Mouse (Mus musculus): ENCODE data around the gene Nfix.
A peak's percentile ranks its signal among the peaks of the same experiment; 100 is the strongest.

Nfix gene

DNA sequence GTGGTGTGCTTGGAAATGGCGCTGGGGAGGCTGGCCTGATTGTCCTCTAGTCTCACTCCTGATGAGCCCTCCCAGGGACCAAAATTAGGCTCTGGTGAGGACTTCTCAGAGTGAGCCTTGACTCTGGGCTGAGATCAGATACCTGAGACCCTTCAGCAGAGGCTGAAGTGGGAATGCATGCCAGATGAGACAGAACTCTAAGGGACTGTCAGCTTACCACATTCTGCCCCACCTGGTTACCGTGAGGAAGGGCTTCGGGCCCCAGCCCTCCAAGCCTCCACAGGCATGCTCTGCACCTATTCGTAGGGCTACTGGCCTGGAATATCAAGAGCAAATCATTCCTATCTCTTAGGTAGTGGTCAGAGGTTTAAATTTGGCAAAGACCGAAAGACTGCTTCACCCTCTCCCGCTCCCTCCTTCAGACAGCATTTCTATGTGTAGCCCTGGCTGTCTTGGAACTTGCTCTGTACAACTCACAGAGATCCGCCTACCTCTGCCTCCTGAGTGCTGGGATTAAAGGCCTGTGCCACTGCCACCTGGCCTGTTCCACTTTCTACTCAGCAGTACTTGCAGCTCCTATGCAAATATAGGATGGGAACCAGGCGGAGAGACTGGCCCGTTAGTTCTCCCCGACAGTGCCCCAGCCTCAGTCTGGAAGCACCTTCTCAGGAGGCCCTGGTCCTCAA, 61.3 kb downstream of the Nfix start:
- no peak for DNase-seq (ENCODE audit: low read depth, low spot score)

DNA sequence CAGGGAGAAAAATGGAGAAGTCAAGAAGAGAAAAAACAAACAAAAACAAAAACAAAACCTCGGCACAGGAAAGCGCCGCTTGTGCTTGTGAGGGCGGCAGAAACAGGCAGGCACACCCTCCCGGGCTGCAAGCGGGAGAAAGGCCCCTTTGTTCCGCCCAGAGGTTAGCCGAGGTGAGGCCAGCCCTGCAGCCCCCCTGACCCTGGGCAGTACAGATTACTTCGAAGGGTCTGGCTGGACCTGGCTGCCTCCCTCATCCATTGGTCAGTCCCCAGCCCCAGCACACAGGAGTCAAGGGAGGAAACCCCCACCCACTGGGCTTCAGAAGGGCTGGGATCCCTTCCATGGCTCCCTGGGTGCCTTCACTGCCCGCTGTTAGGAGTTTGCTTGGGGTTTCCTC, 61.9 kb downstream of the Nfix start:
- no peak for DNase-seq (ENCODE audit: low read depth, low spot score)

DNA sequence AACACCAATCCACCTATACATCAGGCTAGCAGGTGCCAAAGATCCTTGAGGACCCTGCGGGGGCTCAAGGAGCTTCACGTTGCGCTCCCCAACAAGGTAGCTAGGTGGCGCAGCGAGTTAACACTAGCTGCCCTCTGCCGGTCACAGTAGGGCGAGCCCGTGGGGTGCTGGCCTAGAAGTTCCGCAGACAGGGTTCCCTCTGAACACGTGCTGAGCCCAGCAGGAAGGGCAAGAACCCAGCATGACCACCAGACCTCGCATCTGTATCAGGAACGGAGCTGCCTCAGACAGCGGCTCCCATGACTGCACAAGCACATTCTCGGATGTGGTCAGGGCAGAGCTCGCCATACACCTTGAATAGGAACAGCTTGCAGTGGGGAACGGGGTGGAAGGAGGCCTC, 62.5 kb downstream of the Nfix start:
- no peak for DNase-seq (ENCODE audit: low read depth, low spot score)

DNA sequence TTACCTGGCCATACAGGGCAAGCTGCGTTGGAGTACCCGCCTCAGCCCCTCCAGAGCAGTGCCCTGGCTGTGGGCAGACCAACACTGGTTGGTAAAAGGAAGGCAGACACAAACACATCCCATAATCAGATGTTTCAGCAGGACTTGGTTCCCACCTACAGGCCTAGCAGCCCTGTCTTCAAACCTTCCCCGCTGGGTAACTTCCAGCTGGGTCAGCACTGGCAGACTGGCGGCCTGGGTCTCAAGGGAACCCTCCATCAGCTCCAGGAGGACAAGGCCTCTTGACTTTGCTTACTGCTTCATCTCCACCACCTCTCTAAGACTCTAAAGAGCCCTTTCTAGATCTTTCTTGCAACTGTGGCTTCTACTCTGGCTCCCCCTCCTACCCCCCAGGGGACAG, 63.6 kb downstream of the Nfix start:
- DNase-seq (ENCODE audit: low read depth, low spot score), result no peak

DNA sequence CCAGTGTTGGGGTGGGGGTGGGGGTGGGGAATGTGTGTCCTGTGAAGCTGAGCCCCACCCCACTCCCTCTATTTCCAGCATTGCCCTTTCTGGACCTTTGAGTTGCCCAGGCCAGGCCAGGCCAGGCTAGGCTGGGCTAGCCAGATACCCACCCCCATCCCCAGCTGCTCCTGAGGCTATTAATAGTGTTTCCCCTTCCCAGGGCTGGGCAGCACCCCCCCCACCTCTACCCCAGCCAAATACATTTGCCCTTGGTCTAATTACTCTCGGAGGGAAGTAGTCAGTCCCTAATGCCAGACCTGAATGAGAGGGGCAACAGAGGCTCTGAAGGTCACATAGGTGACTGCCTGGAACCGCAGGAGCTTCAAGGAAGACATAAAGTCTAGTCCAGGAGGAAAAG, 64.5 kb downstream of the Nfix start:
- DNase-seq (ENCODE audit: low read depth, low spot score), result no peak

DNA sequence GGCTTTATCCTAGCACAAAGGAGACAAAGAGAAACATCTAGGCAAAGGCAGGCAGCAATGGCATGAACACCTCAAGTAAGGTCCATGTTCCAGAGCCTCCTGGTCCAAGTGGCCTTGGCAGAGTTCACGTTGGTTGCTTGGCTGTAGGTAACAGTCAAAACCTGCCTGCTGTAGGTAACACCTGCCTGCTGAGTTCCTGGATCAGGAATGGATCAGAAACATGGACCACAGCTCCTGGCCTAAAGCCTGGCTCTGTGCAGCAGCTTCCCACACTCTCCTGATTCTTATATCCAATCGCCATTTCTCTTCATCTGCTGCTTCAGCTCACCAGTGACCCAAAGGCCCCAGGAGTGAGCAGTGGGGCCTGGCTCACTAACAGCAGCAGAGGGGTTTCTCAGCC, 65.5 kb downstream of the Nfix start:
- no peak for DNase-seq (ENCODE audit: low read depth, low spot score)

DNA sequence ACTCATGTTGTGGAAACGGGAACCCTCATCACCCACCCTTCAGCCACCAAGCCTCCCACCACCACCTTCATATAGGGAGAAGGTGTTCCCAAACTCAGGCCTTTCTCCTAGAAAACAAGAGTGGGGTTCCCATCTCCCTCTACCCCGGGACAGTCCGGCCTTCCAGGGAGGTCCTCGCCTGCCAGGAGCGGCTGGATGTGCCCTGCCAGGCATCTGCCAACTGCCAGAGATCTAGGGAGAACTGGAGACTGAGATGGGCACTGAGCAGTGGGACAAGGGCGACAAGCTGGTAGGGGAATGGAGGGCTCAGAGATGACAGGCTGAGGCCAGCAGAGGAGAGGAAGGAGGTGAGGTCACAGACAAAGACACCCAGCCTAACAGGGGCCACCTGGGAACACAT, 66.2 kb downstream of the Nfix start:
- no peak for DNase-seq (ENCODE audit: low read depth, low spot score)

DNA sequence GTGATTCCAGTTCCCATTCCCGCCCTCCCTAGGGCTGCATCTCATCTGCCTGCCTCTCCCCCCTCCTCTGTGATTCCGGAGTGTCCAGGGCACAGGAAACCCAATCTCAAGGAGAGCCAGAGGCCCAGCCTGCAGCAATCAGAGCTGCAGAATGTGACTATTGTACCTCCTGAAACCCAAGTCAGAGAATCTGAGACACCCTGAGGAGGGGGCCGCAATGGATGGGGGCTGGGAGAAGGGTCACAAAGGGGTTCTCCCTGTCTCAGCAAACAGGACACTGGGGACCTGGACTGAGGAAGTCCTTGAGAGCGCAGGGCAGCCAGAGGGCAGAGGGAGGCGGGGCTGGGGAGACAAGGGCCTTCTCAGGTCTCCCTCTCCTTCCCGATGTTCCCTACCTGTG, 67.1 kb downstream of the Nfix start:
- no peak for DNase-seq (ENCODE audit: low read depth, low spot score)

DNA sequence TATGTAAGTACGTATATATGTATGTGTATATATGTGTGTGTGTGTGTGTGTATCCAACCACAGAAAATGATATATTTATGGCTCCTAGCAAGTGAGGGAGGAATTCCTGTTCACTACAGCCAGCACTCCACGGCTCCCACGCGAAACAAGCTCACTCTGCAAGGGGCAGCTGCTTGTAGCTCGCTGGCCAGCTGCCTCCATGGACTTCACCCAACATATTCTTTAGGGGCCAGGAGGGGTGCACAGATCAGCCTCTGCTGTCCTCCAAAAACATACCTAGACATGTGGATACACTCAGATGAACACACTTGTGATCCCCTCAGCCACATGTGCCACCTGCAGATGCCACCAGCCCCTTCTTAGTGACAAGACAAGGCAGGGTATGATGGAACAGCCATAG, 67.6 kb downstream of the Nfix start:
- DNase-seq (ENCODE audit: low read depth, low spot score), result no peak

DNA sequence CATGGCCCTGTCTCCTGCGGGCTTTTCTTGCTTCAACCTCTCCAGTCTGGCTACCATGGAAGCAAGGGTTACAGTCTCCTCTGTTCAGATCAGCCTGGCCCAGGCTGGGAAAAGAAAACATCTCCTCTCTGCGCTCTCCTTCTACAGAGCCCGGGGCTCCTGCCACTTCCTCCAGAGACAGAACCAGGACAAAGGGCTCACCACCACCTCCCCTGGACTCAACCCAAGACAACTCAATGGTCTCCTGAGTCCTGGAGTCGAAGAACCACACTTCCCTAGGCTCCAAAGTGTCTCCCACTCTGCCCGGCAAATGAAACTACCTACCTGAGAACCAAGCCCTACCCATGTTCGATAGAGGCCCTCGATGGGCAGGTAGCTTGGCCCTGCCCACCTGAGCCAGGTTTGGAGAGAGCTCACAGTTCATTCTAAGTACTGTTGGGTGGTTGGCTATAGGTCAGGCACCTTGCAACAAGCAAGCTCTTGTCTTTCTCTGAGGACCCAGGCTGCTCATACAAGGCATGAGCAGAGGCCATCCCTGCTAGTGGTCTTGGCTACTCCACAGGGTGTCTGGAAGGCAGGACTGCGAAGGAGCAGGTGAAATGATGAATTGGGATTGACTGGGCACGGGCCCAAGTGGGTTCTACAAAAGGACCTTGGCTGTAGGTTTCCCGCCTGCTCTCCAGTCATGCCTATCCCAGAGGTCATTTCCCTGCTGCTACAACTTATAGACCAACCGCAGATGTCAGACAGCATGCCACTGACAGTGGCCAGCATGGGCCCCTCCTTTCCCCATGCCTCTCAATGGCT, 68.6 kb downstream of the Nfix start:
- DNase-seq (ENCODE audit: low read depth, low spot score), result no peak

DNA sequence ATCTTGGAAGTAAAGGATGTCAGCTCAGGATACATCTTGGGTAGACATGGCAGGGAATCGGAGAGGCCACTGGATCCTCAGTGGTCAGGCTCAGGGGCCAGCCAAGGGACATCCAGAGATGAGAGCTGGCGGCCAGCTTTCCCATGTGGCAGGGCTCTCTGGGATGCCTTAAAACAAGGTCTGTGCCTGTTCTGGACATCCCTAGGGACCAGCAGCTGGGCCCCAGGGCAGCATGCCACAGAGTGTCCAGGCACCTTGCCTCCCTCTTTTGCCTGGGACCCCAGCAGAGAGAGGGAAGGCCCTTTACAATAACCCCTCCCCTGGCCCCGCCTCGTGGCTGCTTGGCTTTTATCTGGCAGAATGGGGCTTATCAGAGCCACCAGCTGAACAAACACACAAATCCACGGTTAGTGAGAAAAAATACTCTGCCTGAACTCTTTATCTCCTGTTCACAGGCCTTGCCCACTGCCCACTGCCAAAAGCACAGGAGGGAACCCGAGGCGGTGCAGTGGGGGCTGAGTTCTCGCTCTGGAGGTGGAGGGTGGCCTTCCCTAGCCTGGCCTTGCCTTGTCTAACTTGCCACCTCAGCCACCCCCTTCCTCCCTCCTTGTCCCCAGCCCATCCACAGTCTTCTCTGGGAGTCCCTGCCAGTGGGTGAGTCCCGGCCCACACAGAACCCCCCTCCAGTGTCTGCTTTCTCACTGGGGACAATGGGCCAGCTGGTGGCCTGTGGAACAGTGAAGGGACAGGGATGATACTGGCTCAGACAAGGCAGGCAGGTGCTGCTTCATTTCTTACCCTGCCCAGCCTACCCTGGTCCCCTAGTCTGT, 69.4 kb downstream of the Nfix start:
- DNase-seq (ENCODE audit: low read depth, low spot score), result no peak

DNA sequence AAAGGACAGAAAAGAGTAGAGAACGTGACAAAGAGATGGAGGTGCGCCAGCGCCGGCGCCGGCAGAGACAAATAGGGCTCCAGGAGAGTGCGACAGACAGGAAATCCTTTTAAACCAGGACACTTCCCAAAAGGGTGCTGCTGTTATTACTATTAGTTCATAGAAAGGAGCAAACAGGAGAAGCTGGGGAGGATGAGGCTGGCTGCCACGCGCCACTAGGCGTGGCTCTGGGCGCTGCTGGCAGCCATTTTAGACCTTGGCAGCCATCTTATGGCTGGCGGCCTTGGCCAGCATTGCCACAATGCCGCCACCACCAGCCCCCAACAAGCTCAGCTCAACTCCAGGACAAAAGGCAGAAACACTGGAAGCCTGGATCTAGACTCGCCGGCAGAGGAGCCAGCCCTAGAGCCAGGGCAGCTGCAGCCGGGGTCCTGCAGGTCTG, 70.2 kb downstream of the Nfix start:
- DNase-seq (ENCODE audit: low read depth, low spot score), result no peak

DNA sequence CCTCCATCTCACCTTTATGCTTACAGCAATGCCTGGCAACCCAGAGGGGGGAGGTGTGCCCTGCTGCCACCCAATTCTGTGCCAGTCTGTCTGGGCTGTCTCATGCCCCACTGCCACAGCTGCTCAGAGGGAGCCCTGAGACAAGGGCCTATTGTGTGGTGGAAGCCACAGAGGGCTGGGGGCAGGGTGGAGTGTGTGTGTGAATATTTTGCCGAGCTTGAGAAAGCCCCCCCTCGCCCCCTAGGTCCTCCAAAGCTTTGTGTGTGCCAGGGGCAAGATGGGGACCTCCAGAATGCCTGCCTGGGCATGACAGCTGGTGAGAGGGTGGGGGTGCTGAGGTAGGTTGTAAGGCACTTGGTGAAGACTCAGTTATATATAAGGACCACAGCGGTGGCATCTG, 71.7 kb downstream of the Nfix start:
- no peak for DNase-seq (ENCODE audit: low read depth, low spot score)

DNA sequence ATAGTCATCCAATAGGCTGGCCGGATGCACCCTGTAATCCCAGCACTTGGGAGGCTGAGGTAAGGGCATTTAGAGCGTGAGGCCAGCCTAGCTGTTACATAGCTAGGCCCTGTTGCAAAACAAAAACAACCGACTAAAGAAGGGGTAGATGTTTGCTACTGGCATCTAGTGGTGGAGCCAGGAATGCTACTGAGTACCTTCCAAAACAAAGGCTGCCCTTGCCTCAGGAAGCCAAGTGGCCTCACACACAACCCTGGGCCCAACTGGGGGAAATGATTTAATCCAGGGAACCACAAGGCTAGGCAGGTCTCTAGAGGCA, 74.2 kb downstream of the Nfix start:
- no peak for DNase-seq (ENCODE audit: low read depth, low spot score)

DNA sequence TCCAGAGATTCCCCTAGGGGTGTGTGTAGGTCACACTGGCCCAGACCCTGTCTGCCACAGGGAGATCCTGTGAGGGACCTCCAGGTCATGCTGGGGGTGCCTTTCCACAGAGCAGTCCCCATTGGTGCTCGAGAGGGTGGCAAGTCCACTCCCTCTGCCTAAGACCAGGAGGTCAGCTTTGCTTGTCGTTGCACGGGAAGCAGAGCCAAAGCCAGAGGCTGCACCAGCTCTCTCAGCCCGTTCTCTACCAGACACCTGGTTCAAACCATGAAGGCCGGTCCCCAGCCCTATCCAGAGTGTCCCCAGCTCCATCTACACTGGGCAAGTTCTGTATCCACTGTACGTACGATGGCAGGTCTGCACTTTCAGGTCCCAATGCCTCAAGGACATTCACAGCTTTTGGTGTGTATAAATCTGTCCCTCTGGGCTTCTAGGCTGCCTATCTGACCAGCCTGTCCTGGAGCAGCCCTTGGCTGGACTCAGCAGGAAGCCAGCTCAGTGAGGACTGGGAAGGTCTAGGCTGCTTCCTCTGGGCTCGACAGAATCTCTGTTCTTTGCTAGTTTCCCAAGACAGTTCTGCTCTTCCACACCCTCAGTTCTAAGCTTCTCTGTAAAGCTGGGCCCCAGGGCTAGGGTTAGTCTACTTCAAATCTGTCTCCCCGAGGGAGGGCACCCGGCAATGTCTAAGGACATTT, 74.8 kb downstream of the Nfix start:
- no peak for DNase-seq (ENCODE audit: low read depth, low spot score)

DNA sequence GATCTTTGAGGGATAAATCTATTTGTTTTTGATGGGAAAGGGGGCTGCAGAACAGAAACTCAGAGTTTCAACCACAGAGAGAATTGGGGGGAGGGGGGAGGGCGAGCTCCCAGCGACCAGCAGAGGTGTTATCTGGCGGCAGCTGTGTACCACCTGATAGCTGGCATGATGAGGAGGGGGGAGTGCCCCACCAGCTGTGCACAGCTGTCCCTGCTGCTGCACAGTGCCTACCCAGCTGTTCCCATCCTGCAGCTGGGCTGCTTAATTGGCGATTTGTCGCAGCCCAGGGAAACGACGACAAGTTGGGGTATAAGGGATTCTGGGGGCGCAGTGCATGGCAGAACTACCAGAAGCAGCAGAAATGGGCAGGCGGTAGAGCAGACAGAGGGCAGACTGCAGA, 75.5 kb downstream of the Nfix start:
- no peak for DNase-seq (ENCODE audit: low read depth, low spot score)

DNA sequence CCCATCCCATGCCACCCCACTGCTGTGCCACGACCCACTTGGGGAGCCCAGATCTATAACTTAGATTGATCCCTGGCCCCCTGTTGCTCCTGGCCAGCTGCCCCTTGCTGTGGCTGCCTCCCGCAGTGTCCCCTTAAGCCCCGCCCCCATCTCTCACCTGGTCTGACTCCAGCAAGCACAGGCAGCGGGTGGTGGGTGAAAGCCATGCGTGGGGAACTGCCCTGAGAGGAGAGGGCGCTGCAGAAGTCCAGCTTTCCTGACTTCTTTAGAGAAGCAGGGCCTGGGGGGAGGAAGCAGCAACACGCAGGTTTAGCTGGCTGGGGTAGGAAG, 76.6 kb downstream of the Nfix start:
- DNase-seq (ENCODE audit: low read depth, low spot score), result no peak

DNA sequence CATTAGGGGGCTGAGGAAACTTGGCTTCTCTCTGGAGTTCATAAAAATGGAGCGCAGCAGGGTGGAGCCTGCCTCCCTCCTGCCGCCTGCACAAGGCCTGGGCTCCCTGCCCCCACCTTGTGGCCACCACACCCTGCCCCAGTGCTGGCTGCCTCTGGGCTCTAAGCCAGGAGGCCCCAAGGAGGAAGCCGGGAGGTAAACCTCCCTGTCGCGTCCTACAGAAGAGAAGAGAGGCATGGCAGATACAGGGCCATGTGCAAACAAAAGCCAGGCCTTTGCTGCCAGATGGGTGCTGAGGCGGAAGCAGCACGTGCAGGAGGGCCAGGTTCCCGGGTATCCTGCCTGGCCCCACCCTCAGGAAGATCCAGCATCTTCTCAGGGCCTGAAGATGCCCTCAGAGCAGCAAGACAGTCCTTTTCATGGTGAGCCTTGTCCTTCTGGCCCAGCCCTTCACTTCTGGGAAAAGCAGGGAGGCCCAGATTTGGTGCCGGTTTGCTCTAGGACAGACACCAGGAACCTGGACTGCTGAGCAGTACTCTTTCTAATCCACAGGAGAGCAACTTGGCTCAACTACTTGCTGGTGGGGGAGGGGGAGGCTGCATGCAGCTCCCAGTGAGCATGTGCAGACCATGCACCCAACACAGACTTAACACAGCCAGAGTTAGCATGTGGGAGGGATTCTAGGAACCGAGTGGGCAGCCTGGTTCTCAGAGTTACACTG, 77.1 kb downstream of the Nfix start, which contains the start of gene G430095P16Rik:
TSS of gene G430095P16Rik (plus strand) at position 158 of the 721 bp plus-strand sequence.
- DNase-seq (ENCODE audit: low read depth, low spot score), result peak; percentile 63

DNA sequence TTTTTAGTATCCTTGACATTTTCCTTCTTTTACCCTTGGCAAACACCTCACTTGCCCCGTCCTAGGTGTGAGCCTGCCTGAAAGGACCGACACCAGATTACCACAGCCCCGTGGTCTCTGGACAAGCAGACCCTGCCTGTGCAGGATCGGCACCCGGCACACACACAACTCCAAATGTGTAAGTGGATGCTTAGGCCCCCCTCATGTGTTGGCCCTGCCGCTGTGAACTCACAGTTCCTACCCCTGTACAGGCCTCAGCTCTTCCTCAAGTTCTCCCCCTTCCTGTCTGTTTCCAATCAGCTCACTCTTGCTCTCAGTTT, 77.7 kb downstream of the Nfix start:
- no peak for DNase-seq (ENCODE audit: low read depth, low spot score)

DNA sequence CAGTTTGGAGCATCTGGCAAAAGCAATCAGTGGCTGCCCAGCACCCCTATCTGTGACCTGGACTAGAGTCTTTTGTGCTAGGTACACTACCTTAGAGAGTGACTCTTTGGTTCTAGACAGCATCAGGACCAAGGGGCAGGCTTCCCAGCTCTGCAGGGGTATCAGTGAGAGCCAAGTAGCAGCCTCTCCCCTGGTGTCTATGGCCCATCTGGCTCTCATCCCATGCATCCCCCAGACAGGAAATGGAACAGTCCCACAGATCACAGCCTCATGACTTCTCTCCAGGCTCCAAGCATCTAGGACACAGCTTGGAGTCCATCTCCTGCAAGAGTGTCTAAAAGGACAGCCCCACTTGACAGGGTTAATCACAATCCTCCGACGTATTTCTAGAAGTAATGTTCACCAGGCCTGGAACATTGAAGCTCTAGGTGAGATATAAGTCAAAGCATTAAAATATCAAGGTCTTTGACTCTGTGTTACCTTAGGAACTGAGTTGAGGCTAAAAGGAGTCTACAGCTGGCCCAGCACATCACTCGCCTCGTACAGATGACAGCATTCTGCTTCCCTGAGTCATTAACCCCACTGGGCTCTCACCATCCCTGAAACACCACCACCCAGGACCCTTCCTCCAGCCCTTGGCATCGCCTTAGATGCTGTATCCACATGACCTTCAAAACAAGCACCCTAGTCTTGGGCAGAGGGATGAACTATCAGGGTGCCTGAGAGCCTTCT, 81.0 kb downstream of the Nfix start:
- DNase-seq (ENCODE audit: low read depth, low spot score), result no peak

DNA sequence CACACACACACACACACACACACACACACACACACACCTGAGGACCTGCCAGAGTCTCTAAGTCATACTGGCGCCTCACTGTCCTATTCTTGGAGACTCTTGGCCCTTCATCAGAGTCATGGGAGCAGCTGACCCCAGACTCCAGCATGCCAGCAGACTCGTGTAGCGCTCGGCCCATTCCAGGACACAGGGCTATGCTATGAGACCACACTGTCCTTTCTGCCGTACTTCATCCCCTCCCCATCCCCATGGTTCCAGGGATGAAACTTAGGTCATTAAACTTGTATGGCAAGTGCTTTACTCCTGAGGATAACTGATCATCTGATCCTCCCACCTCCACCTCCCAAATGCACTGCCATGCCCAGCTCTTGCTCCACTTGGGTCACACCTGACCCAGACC, 81.7 kb downstream of the Nfix start:
- DNase-seq (ENCODE audit: low read depth, low spot score), result no peak

Measured in telencephalon, adult 2 months (tissue).